In genomic region chr9:88520122-88520848, GRCm38 (mm10) we compare ENCODE assay signal across 8 mouse cellular contexts. TPM values are rescaled to one million over a fixed set of nuclear protein-coding genes. Genes with fewer than 3 reads are reported as not detected.
DNase-seq lines count a peak whose midpoint lies in the region; ATAC-seq and TF ChIP-seq lines count a peak whose summit lies in the region.
"Had no signal": no experiment of that assay in that cellular context is flagged by ENCODE, and none has a peak within 500 bp of the region (broad histone marks: within the 10 kb centered on the region; RNA-seq: fewer than 3 reads in every experiment).

No protein-coding gene starts in this region.

- TF ChIP-seq POLR2A in cerebellum, adult 2 months (IDR thresholded peaks at IDR 0.05; ENCODE audit: borderline replicate concordance, insufficient read depth, low read length), result no peak

- H3K4me3 ChIP-seq in E14TG2a.4 (replicated peaks; ENCODE audit: low read length), result peak overlapping the region; percentile 98
- H3K4me3 ChIP-seq in forebrain, embryonic 14.5 days (ENCODE audit: low read depth, low read length), result peak overlapping the region; percentile 81
- H3K4me3 ChIP-seq in liver, embryonic 14.5 days (ENCODE audit: insufficient read depth in 1 of 2, low read depth in 2 of 2, low read length in 2 of 2), result peak overlapping the region in 1 of 2 experiments; percentile 92; a peak in 1 of 4 replicates
- no peak overlapping the region for H3K4me3 ChIP-seq in cerebellum, adult 2 months (replicated peaks; ENCODE audit: insufficient read depth, low read depth, low read length)

- 24% methylated on average over 2 of the region's 2 CpGs for WGBS in forebrain, embryonic 14.5 days
- 4% methylated on average over 2 of the region's 2 CpGs for WGBS in liver, embryonic 14.5 days (ENCODE audit: insufficient replicate concordance)
- WGBS in cerebellum, adult 2 months, result 50% methylated on average over 2 of the region's 2 CpGs

- H3K9ac ChIP-seq in forebrain, embryonic 14.5 days (ENCODE audit: low read length), result peak overlapping the region; percentile 98; the same call in 1 of the 2 replicates
- peak overlapping the region; percentile 98 for H3K9ac ChIP-seq in liver, embryonic 14.5 days (replicated peaks)

- ATAC-seq in forebrain, embryonic 14.5 days, result no peak
- no peak for ATAC-seq in liver, embryonic 14.5 days (ENCODE audit: insufficient read depth)

- no peak for TF ChIP-seq EP300 in liver, embryonic 14.5 days (IDR thresholded peaks at IDR 0.05; ENCODE audit: low read depth)

- H3K27me3 ChIP-seq in E14TG2a.4 (ENCODE audit: insufficient read depth, low read length), result no peaks in the 10 kb centered on the region
- H3K27me3 ChIP-seq in forebrain, embryonic 14.5 days (replicated peaks; ENCODE audit: control insufficient read depth, insufficient read depth, low read length), result no peaks in the 10 kb centered on the region
- H3K27me3 ChIP-seq in liver, embryonic 14.5 days (ENCODE audit: control insufficient read depth, insufficient read depth, low read length), result no peaks in the 10 kb centered on the region
- no peaks in the 10 kb centered on the region for H3K27me3 ChIP-seq in cerebellum, adult 2 months (ENCODE audit: control insufficient read depth, insufficient read depth, low read length)

- 0 out of 2 replicates have a peak overlapping the region, but pooled peaks have one; percentile 23 for H3K27ac ChIP-seq in forebrain, embryonic 14.5 days (ENCODE audit: low read depth, low read length)
- peak overlapping the region; percentile 60 for H3K27ac ChIP-seq in liver, embryonic 14.5 days
- no peak overlapping the region for H3K27ac ChIP-seq in cerebellum, adult 2 months (ENCODE audit: insufficient read depth, low read length)

- no peaks in the 10 kb centered on the region for H3K9me3 ChIP-seq in E14TG2a.4 (ENCODE audit: low read length)
- no peaks in the 10 kb centered on the region for H3K9me3 ChIP-seq in forebrain, embryonic 14.5 days (replicated peaks; ENCODE audit: control insufficient read depth, low read length)
- H3K9me3 ChIP-seq in liver, embryonic 14.5 days (ENCODE audit: control insufficient read depth, low read length), result no peaks in the 10 kb centered on the region

- peaks cover 26% of the 10 kb centered on the region for H3K4me1 ChIP-seq in E14TG2a.4 (replicated peaks; ENCODE audit: low read depth, low read length)
- H3K4me1 ChIP-seq in forebrain, embryonic 14.5 days (ENCODE audit: control insufficient read depth, insufficient read depth, low read length), result peaks cover 6% of the 10 kb centered on the region
- peaks cover 0 to 7% of the 10 kb centered on the region in 2 experiments; a peak in 3 of 4 replicates for H3K4me1 ChIP-seq in liver, embryonic 14.5 days (replicated peaks; ENCODE audit: control insufficient read depth in 2 of 2, insufficient read depth in 2 of 2, low read length in 1 of 2)
- H3K4me1 ChIP-seq in cerebellum, adult 2 months (ENCODE audit: control insufficient read depth, insufficient read depth, low read length), result no peaks in the 10 kb centered on the region; the same call in 1 of the 2 replicates

- H3K36me3 ChIP-seq in E14TG2a.4 (ENCODE audit: insufficient read depth, low read length), result peaks cover 31% of the 10 kb centered on the region
- H3K36me3 ChIP-seq in forebrain, embryonic 14.5 days (ENCODE audit: control insufficient read depth, insufficient read depth, low read length), result peaks cover 21% of the 10 kb centered on the region
- H3K36me3 ChIP-seq in liver, embryonic 14.5 days (replicated peaks; ENCODE audit: control insufficient read depth, insufficient read depth, low read depth), result peaks cover 14% of the 10 kb centered on the region

- H3K4me2 ChIP-seq in forebrain, embryonic 14.5 days (ENCODE audit: low read length), result peak overlapping the region; percentile 84
- peak overlapping the region; percentile 92 for H3K4me2 ChIP-seq in liver, embryonic 14.5 days (ENCODE audit: low read depth)

- peak; percentile 88 for DNase-seq in A20 (ENCODE audit: low read depth, low spot score)
- DNase-seq in forebrain, embryonic 14.5 days (ENCODE audit: low spot score), result no peak
- DNase-seq in liver, embryonic 14.5 days (ENCODE audit: low read depth in 3 of 3, low spot score in 3 of 3), result no peak
- no peak for DNase-seq in cerebellum, adult 2 months
- DNase-seq in adrenal gland, postnatal 10 days, result no peak
- DNase-seq in layer of hippocampus, adult 9-11 months, result no peak
- DNase-seq: cerebellum, adult 18-20 months had no signal

- TF ChIP-seq CTCF in E14TG2a.4 (conservative IDR thresholded peaks at IDR 0.05; ENCODE audit: low read length), result no peak
- no peak for TF ChIP-seq CTCF in liver, embryonic 14.5 days (IDR thresholded peaks at IDR 0.05; ENCODE audit: low read depth)
- TF ChIP-seq CTCF in cerebellum, adult 2 months (IDR thresholded peaks at IDR 0.05; ENCODE audit: borderline replicate concordance, insufficient read depth, low read depth, low read length), result no peak

RNA-seq across cellular contexts. Expression of gene Zfp949, which starts 27.5 kb away (rescaled TPM):
- 11.8 and 14.8 TPM in 2 replicates for polyA plus RNA-seq in forebrain, embryonic 14.5 days (2014; fragmentation: Nextera tagmentation; extraction: Ambion mirVana)
- polyA plus RNA-seq in liver, embryonic 14.5 days (2012; rRNA removed), result 2.3 and 3.8 TPM in 2 replicates
- polyA plus RNA-seq in liver, embryonic 14.5 days (2014; fragmentation: Nextera tagmentation; extraction: Ambion mirVana), result 5.8 and 6.0 TPM in 2 replicates
- 22.0 and 24.2 TPM in 2 replicates for polyA plus RNA-seq in cerebellum, adult 2 months (2012; rRNA removed)
- total RNA-seq in adrenal gland, postnatal 10 days (2021), result 10 to 100 TPM in 1 of 2 experiments, 1 to 10 TPM in 1; 8.8 to 10.1 TPM

RNA-seq across cellular contexts. Expression of gene Syncrip, which starts 37.9 kb away (rescaled TPM):
- polyA plus RNA-seq in forebrain, embryonic 14.5 days (2014; fragmentation: Nextera tagmentation; extraction: Ambion mirVana), result 139 and 157 TPM in 2 replicates
- polyA plus RNA-seq in liver, embryonic 14.5 days (2012; rRNA removed), result 10.7 and 24.3 TPM in 2 replicates
- 47.0 and 53.4 TPM in 2 replicates for polyA plus RNA-seq in liver, embryonic 14.5 days (2014; fragmentation: Nextera tagmentation; extraction: Ambion mirVana)
- 27.3 and 30.1 TPM in 2 replicates for polyA plus RNA-seq in cerebellum, adult 2 months (2012; rRNA removed)
- 10 to 100 TPM; 92.6 to 93.0 TPM for total RNA-seq in adrenal gland, postnatal 10 days (2021)
